8 mouse cellular contexts compared by ENCODE assay signal in the genomic region with DNA sequence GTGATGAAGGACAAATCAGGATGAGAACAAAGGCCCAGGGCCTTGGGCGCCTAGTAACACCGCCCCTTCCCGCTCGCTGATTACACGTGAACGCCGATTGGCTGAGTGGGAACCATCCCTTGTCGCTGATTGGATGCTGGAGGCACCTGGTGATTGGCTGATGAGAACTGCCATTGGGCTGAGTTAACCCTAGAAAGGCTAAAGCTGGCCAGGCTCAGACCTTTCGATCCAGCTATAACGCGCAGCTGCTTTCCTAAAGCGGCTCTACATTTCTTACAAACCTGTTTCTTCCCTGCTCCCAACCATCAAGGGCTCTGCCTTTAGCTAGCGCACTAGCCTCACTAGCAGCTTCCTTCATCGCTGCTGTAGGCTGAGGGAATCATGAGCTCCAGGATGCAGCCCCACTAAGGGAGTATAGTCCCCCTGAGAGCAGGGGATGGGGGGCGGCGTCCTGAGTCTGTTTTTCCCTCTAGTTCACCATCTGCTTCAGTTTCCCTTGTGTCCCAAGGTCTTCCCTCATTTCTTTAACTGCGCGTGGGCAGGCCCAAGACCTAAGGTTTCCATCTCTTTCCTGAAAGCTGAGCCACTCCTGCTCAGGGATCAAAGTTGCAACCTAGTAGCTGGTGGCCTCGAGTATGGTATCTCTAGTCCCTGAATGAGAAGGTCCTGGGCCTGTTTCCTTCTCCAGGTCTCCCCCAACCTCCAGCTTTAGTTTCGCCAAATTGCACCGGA. TPM values are rescaled to one million over a fixed set of nuclear protein-coding genes. Genes with fewer than 3 reads are reported as not detected.
A peak's percentile ranks its signal among the peaks of the same experiment; 100 is the strongest.
DNase-seq lines count a peak whose midpoint lies in the region; ATAC-seq lines count a peak whose summit lies in the region.

No protein-coding gene starts in this region.

- peak overlapping the region; percentile 96 for H3K27ac ChIP-seq in hindbrain, embryonic 15.5 days (replicated peaks)

- under 1% methylated on average over 21 of the region's 21 CpGs for WGBS in hindbrain, embryonic 15.5 days

- H3K4me3 ChIP-seq in hindbrain, embryonic 15.5 days = peak overlapping the region; percentile 79

- H3K36me3 ChIP-seq in hindbrain, embryonic 15.5 days = peaks cover 6% of the 10 kb centered on the region

- DNase-seq in T-cell, adult 2 months (ENCODE audit: low spot score) = peak; percentile 90
- peak; percentile 91 to 94 for DNase-seq in cerebellum, postnatal 36 days
- DNase-seq in frontal cortex, postnatal 36 days (ENCODE audit: low spot score in 2 of 2) = peak; percentile 93 to 95
- DNase-seq in left cerebral cortex, adult 11 months (ENCODE audit: low spot score) = peak; percentile 93
- peak; percentile 95 to 96 for DNase-seq in lung, postnatal 4 days
- peak; percentile 93 for DNase-seq in retina, postnatal 7 days (ENCODE audit: low read depth, low spot score)
- DNase-seq in urinary bladder, adult 2 months (ENCODE audit: low spot score) = peak; percentile 77

- H3K4me2 ChIP-seq in hindbrain, embryonic 15.5 days = peak overlapping the region; percentile 98

- peaks cover 30% of the 10 kb centered on the region for H3K4me1 ChIP-seq in hindbrain, embryonic 15.5 days (replicated peaks)

- peak overlapping the region; percentile 81 for H3K9ac ChIP-seq in hindbrain, embryonic 15.5 days

- no peaks in the 10 kb centered on the region for H3K27me3 ChIP-seq in hindbrain, embryonic 15.5 days

- H3K9me3 ChIP-seq in hindbrain, embryonic 15.5 days = no peaks in the 10 kb centered on the region

- peak; percentile 95 for ATAC-seq in hindbrain, embryonic 15.5 days (ENCODE audit: low FRiP score, low read depth)

RNA-seq across cellular contexts. Expression of gene Mpnd, which starts 3.0 kb away (rescaled TPM):
- 145 and 149 TPM in 2 replicates for polyA plus RNA-seq in hindbrain, embryonic 15.5 days (2015; fragmentation: Nextera tagmentation; extraction: Ambion mirVana)
- 50.4 and 51.1 TPM in 2 replicates for polyA plus RNA-seq in urinary bladder, adult 2 months (2012; rRNA removed)

RNA-seq across cellular contexts. Expression of gene Stap2, which starts 3.1 kb away (rescaled TPM):
- polyA plus RNA-seq in hindbrain, embryonic 15.5 days (2015; fragmentation: Nextera tagmentation; extraction: Ambion mirVana) = 6.2 and 6.5 TPM in 2 replicates
- polyA plus RNA-seq in urinary bladder, adult 2 months (2012; rRNA removed) = 29.6 and 38.6 TPM in 2 replicates

RNA-seq across cellular contexts. Expression of gene Fsd1, which starts 22.2 kb away (rescaled TPM):
- 193 and 215 TPM in 2 replicates for polyA plus RNA-seq in hindbrain, embryonic 15.5 days (2015; fragmentation: Nextera tagmentation; extraction: Ambion mirVana)
- polyA plus RNA-seq in urinary bladder, adult 2 months (2012; rRNA removed) = 0.57 and 1.2 TPM in 2 replicates

RNA-seq across cellular contexts. Expression of gene Sh3gl1, which starts 27.9 kb away (rescaled TPM):
- 108 and 111 TPM in 2 replicates for polyA plus RNA-seq in hindbrain, embryonic 15.5 days (2015; fragmentation: Nextera tagmentation; extraction: Ambion mirVana)
- polyA plus RNA-seq in urinary bladder, adult 2 months (2012; rRNA removed) = 55.5 and 78.1 TPM in 2 replicates

RNA-seq across cellular contexts. Expression of gene Chaf1a, which starts 31.7 kb away (rescaled TPM):
- 7.6 and 7.8 TPM in 2 replicates for polyA plus RNA-seq in hindbrain, embryonic 15.5 days (2015; fragmentation: Nextera tagmentation; extraction: Ambion mirVana)
- polyA plus RNA-seq in urinary bladder, adult 2 months (2012; rRNA removed) = 2.1 and 2.2 TPM in 2 replicates

Comparison
In these comparisons a context has a peak if more than half of its experiments do, and no peak if none do; other contexts are left out.
1. Peak in every context shown above with its lines: DNase-seq, ATAC-seq, H3K4me3 ChIP-seq and H3K27ac ChIP-seq.
2. RNA of gene Fsd1, which starts 22.2 kb away (polyA plus RNA-seq): 193 to 215 TPM in hindbrain, embryonic 15.5 days; 0.57 to 1.2 TPM in urinary bladder, adult 2 months; every median in the first group is over 10 times any median in the second.